22 mouse cellular contexts compared by ENCODE assay signal in the genomic region with DNA sequence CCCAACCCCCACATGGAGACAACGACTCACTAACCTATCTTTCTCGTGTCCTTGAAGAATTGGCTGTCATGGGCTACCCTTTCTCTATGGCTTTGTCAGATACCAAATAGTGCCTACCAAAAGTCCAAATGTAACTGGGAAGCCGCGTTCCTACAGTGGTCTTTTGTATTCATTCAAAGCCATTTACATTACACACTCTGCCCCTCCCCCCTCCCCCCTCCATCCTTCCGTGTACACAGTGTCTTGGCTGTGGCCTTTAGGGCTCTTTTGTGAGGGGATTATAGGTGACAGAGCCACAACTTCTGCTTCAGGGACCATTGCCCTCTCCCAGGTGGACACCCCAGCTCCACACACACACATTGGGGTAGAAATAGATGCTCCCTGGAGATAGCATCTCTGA.
DNase-seq lines count a peak whose midpoint lies in the region; ATAC-seq and TF ChIP-seq lines count a peak whose summit lies in the region.
"Had no signal": no experiment of that assay in that cellular context is flagged by ENCODE, and none has a peak within 500 bp of the region (broad histone marks: within the 10 kb centered on the region; RNA-seq: fewer than 3 reads in every experiment).

No protein-coding gene starts in this region.

- H3K4me3 ChIP-seq in forebrain, embryonic 12.5 days (replicated peaks) = no peak overlapping the region
- H3K4me3 ChIP-seq in forebrain, postnatal 0 days (ENCODE audit: low read depth, low read length) = no peak overlapping the region
- H3K4me3 ChIP-seq in neural tube, embryonic 11.5 days (ENCODE audit: low read depth, low read length) = no peak overlapping the region
- H3K4me3 ChIP-seq in midbrain, embryonic 14.5 days (replicated peaks; ENCODE audit: low read depth, low read length) = no peak overlapping the region
- H3K4me3 ChIP-seq: heart, adult 2 months; heart, embryonic 13.5 days had no signal

- peak; percentile 49; the same call in 1 of the 2 replicates for ATAC-seq in forebrain, embryonic 12.5 days (ENCODE audit: low FRiP score)
- no peak for ATAC-seq in forebrain, postnatal 0 days
- no peak for ATAC-seq in neural tube, embryonic 11.5 days (ENCODE audit: insufficient read depth, low FRiP score, low TSS enrichment)
- ATAC-seq in midbrain, embryonic 14.5 days (ENCODE audit: low FRiP score, low TSS enrichment) = no peak

- no peak for TF ChIP-seq CTCF in forebrain, postnatal 0 days (IDR thresholded peaks at IDR 0.05; ENCODE audit: low read depth)
- TF ChIP-seq CTCF in brain, embryonic 14.5 days (IDR thresholded peaks at IDR 0.05; ENCODE audit: borderline replicate concordance, extremely low read depth, insufficient read depth, insufficient read length) = no peak

- H3K4me2 ChIP-seq in forebrain, embryonic 12.5 days = peak overlapping the region; percentile 2; the same call in 1 of the 2 replicates
- no peak overlapping the region for H3K4me2 ChIP-seq in forebrain, postnatal 0 days (ENCODE audit: low read depth)
- H3K4me2 ChIP-seq in neural tube, embryonic 11.5 days (ENCODE audit: low read depth) = no peak overlapping the region
- H3K4me2 ChIP-seq in midbrain, embryonic 14.5 days (ENCODE audit: low read length) = no peak overlapping the region
- H3K4me2 ChIP-seq: heart, embryonic 13.5 days; hindbrain, embryonic 14.5 days had no signal

- H3K9me3 ChIP-seq in forebrain, embryonic 12.5 days = no peaks in the 10 kb centered on the region
- H3K9me3 ChIP-seq in forebrain, postnatal 0 days (ENCODE audit: low read length) = no peaks in the 10 kb centered on the region
- H3K9me3 ChIP-seq in neural tube, embryonic 11.5 days (ENCODE audit: control insufficient read depth, low read length) = no peaks in the 10 kb centered on the region
- H3K9me3 ChIP-seq in midbrain, embryonic 14.5 days (ENCODE audit: control insufficient read depth, low read length) = no peaks in the 10 kb centered on the region
- H3K9me3 ChIP-seq: heart, embryonic 13.5 days had no signal

- no peaks in the 10 kb centered on the region for H3K36me3 ChIP-seq in forebrain, embryonic 12.5 days (replicated peaks)
- no peaks in the 10 kb centered on the region for H3K36me3 ChIP-seq in forebrain, postnatal 0 days (ENCODE audit: insufficient read depth)
- no peaks in the 10 kb centered on the region for H3K36me3 ChIP-seq in neural tube, embryonic 11.5 days (ENCODE audit: control insufficient read depth, insufficient read depth, low read length)
- no peaks in the 10 kb centered on the region for H3K36me3 ChIP-seq in midbrain, embryonic 14.5 days (ENCODE audit: control insufficient read depth, insufficient read depth, low read length)
- H3K36me3 ChIP-seq: heart, embryonic 13.5 days had no signal

- no peak for TF ChIP-seq POLR2A in brain, embryonic 14.5 days (IDR thresholded peaks at IDR 0.05; ENCODE audit: borderline replicate concordance, extremely low read depth, insufficient read depth, insufficient read length, poor library complexity, severe bottlenecking)

- H3K27me3 ChIP-seq in forebrain, embryonic 12.5 days = no peaks in the 10 kb centered on the region
- no peaks in the 10 kb centered on the region for H3K27me3 ChIP-seq in forebrain, postnatal 0 days (ENCODE audit: insufficient read depth, low read length)
- no peaks in the 10 kb centered on the region for H3K27me3 ChIP-seq in neural tube, embryonic 11.5 days (ENCODE audit: control insufficient read depth, insufficient read depth, low read length)
- no peaks in the 10 kb centered on the region for H3K27me3 ChIP-seq in midbrain, embryonic 14.5 days (ENCODE audit: control insufficient read depth, insufficient read depth, low read length)
- H3K27me3 ChIP-seq: CH12.LX; heart, embryonic 13.5 days had no signal

- no peak overlapping the region for H3K27ac ChIP-seq in forebrain, embryonic 12.5 days
- no peak overlapping the region for H3K27ac ChIP-seq in forebrain, postnatal 0 days (ENCODE audit: low read depth, low read length)
- no peak overlapping the region for H3K27ac ChIP-seq in neural tube, embryonic 11.5 days (ENCODE audit: low read depth, low read length)
- H3K27ac ChIP-seq in midbrain, embryonic 14.5 days (replicated peaks; ENCODE audit: low read depth, low read length) = no peak overlapping the region
- H3K27ac ChIP-seq: heart, adult 2 months; heart, embryonic 13.5 days; hindbrain, embryonic 14.5 days had no signal

- 15% methylated on average over 5 of the region's 5 CpGs for WGBS in forebrain, embryonic 12.5 days
- WGBS in forebrain, postnatal 0 days = 9% methylated on average over 5 of the region's 5 CpGs
- WGBS in neural tube, embryonic 11.5 days = 29% methylated on average over 5 of the region's 5 CpGs
- WGBS in midbrain, embryonic 14.5 days = 8% methylated on average over 5 of the region's 5 CpGs

- DNase-seq in forebrain, postnatal 0 days = no peak
- DNase-seq in neural tube, embryonic 11.5 days (ENCODE audit: low spot score) = peak; percentile 35
- DNase-seq in neural tube, embryonic 10.5 days (ENCODE audit: extremely low spot score, low spot score) = no peak
- DNase-seq in brain, embryonic 14.5 days (ENCODE audit: low read depth) = peak; percentile 66
- peak; percentile 59 for DNase-seq in midbrain, embryonic 14.5 days
- no peak for DNase-seq in T-cell, adult 2 months (ENCODE audit: low spot score)
- DNase-seq: adrenal gland, postnatal 14 days; B cell, adult 2 months; cerebellum, adult 8-10 months; cerebellum, postnatal 36 days; gastrocnemius, postnatal 25 days; heart, adult 2 months; heart, postnatal 14 days; kidney, adult 2 months; kidney, postnatal 10 days; lung, postnatal 4 days; right cerebral cortex, postnatal 4 days; thymus, postnatal 25 days had no signal

- no peak overlapping the region for H3K9ac ChIP-seq in forebrain, embryonic 12.5 days
- H3K9ac ChIP-seq in forebrain, postnatal 0 days = no peak overlapping the region
- no peak overlapping the region for H3K9ac ChIP-seq in neural tube, embryonic 11.5 days (ENCODE audit: low read length)
- H3K9ac ChIP-seq in midbrain, embryonic 14.5 days (replicated peaks; ENCODE audit: low read length) = no peak overlapping the region
- H3K9ac ChIP-seq: heart, embryonic 13.5 days; hindbrain, embryonic 14.5 days had no signal

- H3K4me1 ChIP-seq in forebrain, embryonic 12.5 days = peaks cover 16% of the 10 kb centered on the region
- no peaks in the 10 kb centered on the region for H3K4me1 ChIP-seq in forebrain, postnatal 0 days (ENCODE audit: insufficient read depth)
- no peaks in the 10 kb centered on the region; the same call in 1 of the 2 replicates for H3K4me1 ChIP-seq in neural tube, embryonic 11.5 days (ENCODE audit: control insufficient read depth, insufficient read depth, low read length)
- H3K4me1 ChIP-seq in midbrain, embryonic 14.5 days (ENCODE audit: control insufficient read depth, insufficient read depth, low read length) = peaks cover 8% of the 10 kb centered on the region
- H3K4me1 ChIP-seq: heart, embryonic 13.5 days had no signal

Comparison
In these comparisons a context has a peak if more than half of its experiments do, and no peak if none do; other contexts are left out.
1. DNase-seq: peak in neural tube, embryonic 11.5 days (single experiment), brain, embryonic 14.5 days (single experiment) and midbrain, embryonic 14.5 days (single experiment); none in forebrain, postnatal 0 days (single experiment), neural tube, embryonic 10.5 days (single experiment) and T-cell, adult 2 months (single experiment).